Mouse (Mus musculus) heart, embryonic 10.5 days (tissue): Measurements from ENCODE around the gene Ube2l6. TPM values are rescaled to one million over a fixed set of nuclear protein-coding genes. Genes with fewer than 3 reads are reported as not detected.

ENCODE experiments used
- DNase-seq: peaks from one replicate; pipeline ENCODE4 v3.0.0-alpha.2; 2017; ENCODE audit warnings: low spot score
- H3K27ac ChIP-seq: fragments of 300-500 bp; sonication (generic); 2 replicates; pipeline ENCODE4 v1.5.1; 2016; ENCODE audit warnings: mild to moderate bottlenecking
- H3K27me3 ChIP-seq: fragments of 300-500 bp; sonication (generic); 2 replicates; pipeline ENCODE4 v1.6.1; 2016; ENCODE audit warnings: mild to moderate bottlenecking; ENCODE audit not compliant: poor library complexity, insufficient read depth, severe bottlenecking
- H3K36me3 ChIP-seq: fragments of 300-500 bp; sonication (generic); 2 replicates; pipeline ENCODE4 v1.6.1; 2016; ENCODE audit warnings: mild to moderate bottlenecking, moderate library complexity
- H3K4me1 ChIP-seq: fragments of 300-500 bp; sonication (generic); 2 replicates; pipeline ENCODE4 v1.6.1; 2016; ENCODE audit warnings: mild to moderate bottlenecking
- H3K4me3 ChIP-seq: fragments of 300-500 bp; sonication (generic); 2 replicates; pipeline ENCODE4 v1.5.1; 2016; ENCODE audit warnings: mild to moderate bottlenecking, moderate library complexity
- H3K9me3 ChIP-seq: fragments of 300-500 bp; sonication (generic); 2 replicates; pipeline ENCODE4 v1.6.1; 2016; ENCODE audit warnings: mild to moderate bottlenecking, moderate library complexity
- WGBS: fragments of 180-500 bp; shearing (Covaris S2); methylation state at CpG from one replicate; pipeline ENCODE4 v1.1.7; 2016; 5-methylcytosine and 5-hydroxymethylcytosine counted together
- polyA plus RNA-seq: library from polyadenylated mRNA; unstranded; fragments of >200 nt; fragmentation: Nextera tagmentation; extraction: Ambion mirVana; gene quantifications from 2 replicates; pipeline ENCODE4 v1.2.1, GENCODE M21; 2016

The Ube2l6 gene
- polyA plus RNA-seq, 1 experiment from 2014 or later = 51.3 TPM

- Histone ChIP-seq H3K27me3 (0 out of 2 replicates have a peak, but pooled peaks cover 4% of the 10 kb centered on the region), H3K4me1 (peaks cover 15% of the 10 kb centered on the region), H3K4me3 (peak overlapping the region; percentile 57), H3K9me3 (no peaks in the 10 kb centered on the region), H3K36me3 (no peaks in the 10 kb centered on the region), H3K27ac (peak overlapping the region; percentile 88)
- WGBS = 2% methylated on average over 14 of the region's 15 CpGs
- peak; percentile 87 for DNase-seq
Observed at GRCm38 (mm10) chr2:84774751-84775150, 23.9 kb upstream of the Ube2l6 start.

DNA sequence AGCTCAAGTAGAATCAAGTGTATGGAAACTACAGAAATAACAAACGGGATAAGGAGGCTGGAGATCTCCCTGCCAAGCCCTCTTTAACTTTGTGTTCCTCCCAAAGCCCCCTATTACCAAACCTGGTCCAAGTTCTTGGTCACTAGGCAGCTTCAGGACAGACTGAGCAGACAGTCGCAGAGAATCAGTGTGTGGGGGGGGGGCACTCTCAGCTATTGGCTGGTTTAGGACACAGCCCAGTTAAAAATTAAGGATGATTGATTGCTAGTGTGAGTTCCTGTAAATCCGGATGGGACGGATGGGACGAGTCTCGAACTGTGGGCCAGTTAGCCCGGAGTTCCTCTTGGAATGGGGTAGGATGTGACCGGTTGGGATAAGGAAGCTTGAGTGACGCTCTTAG lies 23.4 kb upstream of the Ube2l6 start, which contains the start of gene Serping1:
Gene Serping1 (minus strand): TSS at position 204 of the 400 bp plus-strand sequence.
- WGBS = 59% methylated on average over 9 of the region's 9 CpGs
- DNase-seq = no peak

DNA sequence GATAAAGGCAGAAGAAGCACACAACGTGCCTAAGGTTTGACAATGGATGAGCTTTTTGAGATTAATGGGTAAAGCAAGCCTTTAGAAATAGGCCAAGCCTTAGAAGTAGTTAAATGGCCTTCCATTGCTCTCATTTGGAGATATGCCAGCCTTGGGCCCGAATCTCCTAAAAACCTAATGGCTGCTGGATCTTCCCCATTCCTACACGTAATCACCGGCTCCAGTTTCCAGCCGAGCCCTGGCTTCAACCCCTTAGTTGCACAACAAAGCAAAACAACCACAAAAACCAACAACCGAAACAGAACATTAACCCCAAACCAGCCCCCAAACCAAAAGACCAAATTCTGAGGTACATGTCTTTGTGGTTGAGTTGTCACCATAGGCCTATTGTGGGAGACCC lies 23.0 kb upstream of the Ube2l6 start:
- WGBS = 85% methylated on average over 6 of the region's 6 CpGs
- Histone ChIP-seq H3K36me3 (no peaks in the 10 kb centered on the region), H3K27ac (peak overlapping the region; percentile 88; the same call in 1 of the 2 replicates), H3K27me3 (0 out of 2 replicates have a peak, but pooled peaks cover 4% of the 10 kb centered on the region), H3K9me3 (no peaks in the 10 kb centered on the region), H3K4me3 (no peak overlapping the region), H3K4me1 (peaks cover 15% of the 10 kb centered on the region)
- no peak for DNase-seq

More for the DNA sequence above, 23.4 kb upstream of the Ube2l6 start, which contains the start of gene Serping1:
- Histone ChIP-seq H3K4me1 (peaks cover 15% of the 10 kb centered on the region), H3K9me3 (no peaks in the 10 kb centered on the region), H3K27ac (peak within 1 kb of the TSS; percentile 88), H3K27me3 (0 out of 2 replicates have a peak, but pooled peaks cover 4% of the 10 kb centered on the region), H3K36me3 (no peaks in the 10 kb centered on the region), H3K4me3 (peak within 1 kb of the TSS; percentile 57)

DNA sequence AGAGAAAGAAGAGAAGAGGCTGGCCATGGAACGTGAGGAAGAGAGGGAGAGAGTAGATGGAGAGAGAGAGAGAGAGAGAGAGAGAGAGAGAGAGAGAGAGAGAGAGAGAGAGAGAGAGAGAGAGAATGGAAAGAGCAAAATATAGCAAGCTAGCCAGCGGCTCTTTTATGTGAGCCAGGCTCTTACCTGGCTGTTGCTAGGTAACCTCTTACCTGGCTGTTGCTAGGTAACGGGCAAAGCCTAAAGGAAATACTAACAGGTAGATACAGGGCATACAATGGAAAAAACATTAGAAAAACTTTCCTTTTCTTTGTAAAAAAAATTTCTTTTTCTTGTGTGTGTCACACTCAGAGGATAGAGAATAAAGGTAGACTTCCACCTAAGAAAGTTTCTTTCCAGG lies 20.9 kb upstream of the Ube2l6 start:
- Histone ChIP-seq H3K4me3 (no peak overlapping the region), H3K27ac (no peak overlapping the region), H3K36me3 (no peaks in the 10 kb centered on the region), H3K9me3 (no peaks in the 10 kb centered on the region), H3K4me1 (peaks cover 15% of the 10 kb centered on the region), H3K27me3 (no peaks in the 10 kb centered on the region)
- 62% methylated on average over 3 of the region's 3 CpGs for WGBS
- no peak for DNase-seq

DNA sequence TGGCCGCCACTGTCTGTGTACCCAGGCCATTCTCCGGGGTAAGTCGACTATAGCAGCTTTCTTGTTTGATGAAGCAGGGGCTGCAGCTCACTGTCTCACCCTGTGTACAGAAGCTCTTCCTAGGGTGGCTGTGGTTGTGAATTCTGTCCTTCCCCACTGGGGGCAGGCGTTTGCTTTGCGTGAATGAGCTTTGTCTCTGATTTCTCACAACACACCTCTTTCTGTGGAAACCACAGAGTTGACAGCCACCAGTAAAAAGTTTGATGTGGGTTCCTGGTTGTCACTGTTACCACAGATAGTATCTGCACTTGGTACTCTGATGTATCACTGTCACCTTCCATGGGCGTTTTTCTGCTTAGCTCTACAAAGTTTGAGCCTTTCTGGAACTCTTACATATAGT lies 19.4 kb upstream of the Ube2l6 start:
- Histone ChIP-seq H3K27me3 (no peaks in the 10 kb centered on the region), H3K4me1 (peaks cover 16% of the 10 kb centered on the region), H3K36me3 (no peaks in the 10 kb centered on the region), H3K4me3 (no peak overlapping the region), H3K9me3 (no peaks in the 10 kb centered on the region), H3K27ac (no peak overlapping the region)
- WGBS = 49% methylated on average over 6 of the region's 6 CpGs
- DNase-seq = no peak

GRCm38 (mm10) chr2:84783315-84783714 lies 15.3 kb upstream of the Ube2l6 start:
- H3K9me3 ChIP-seq = no peaks in the 10 kb centered on the region
- peaks cover 26% of the 10 kb centered on the region; the same call in 1 of the 2 replicates for H3K4me1 ChIP-seq
- H3K36me3 ChIP-seq = no peaks in the 10 kb centered on the region
- H3K27ac ChIP-seq = no peak overlapping the region
- 60% methylated on average over 1 of the region's 1 CpGs for WGBS
- no peak for DNase-seq
- H3K4me3 ChIP-seq = no peak overlapping the region
- H3K27me3 ChIP-seq = no peaks in the 10 kb centered on the region

- no peaks in the 10 kb centered on the region for H3K27me3 ChIP-seq
- no peaks in the 10 kb centered on the region for H3K36me3 ChIP-seq
- H3K4me1 ChIP-seq = peaks cover 29% of the 10 kb centered on the region
- 50% methylated on average over 3 of the region's 3 CpGs for WGBS
- no peaks in the 10 kb centered on the region for H3K9me3 ChIP-seq
- no peak for DNase-seq
- peak overlapping the region; percentile 52; the same call in 1 of the 2 replicates for H3K27ac ChIP-seq
- H3K4me3 ChIP-seq = no peak overlapping the region
Observed at GRCm38 (mm10) chr2:84783840-84784566, 14.6 kb upstream of the Ube2l6 start.

GRCm38 (mm10) chr2:84788316-84788715 lies 10.3 kb upstream of the Ube2l6 start:
- no peak overlapping the region for H3K27ac ChIP-seq
- H3K4me1 ChIP-seq = peaks cover 39% of the 10 kb centered on the region
- no peak overlapping the region for H3K4me3 ChIP-seq
- 66% methylated on average over 3 of the region's 3 CpGs for WGBS
- H3K9me3 ChIP-seq = no peaks in the 10 kb centered on the region
- H3K36me3 ChIP-seq = no peaks in the 10 kb centered on the region
- no peak for DNase-seq
- no peaks in the 10 kb centered on the region for H3K27me3 ChIP-seq

GRCm38 (mm10) chr2:84790418-84790817 lies 8.2 kb upstream of the Ube2l6 start:
- Histone ChIP-seq H3K4me1 (peaks cover 21% of the 10 kb centered on the region), H3K27ac (peak overlapping the region; percentile 64), H3K27me3 (no peaks in the 10 kb centered on the region), H3K36me3 (0 out of 2 replicates have a peak, but pooled peaks cover 3% of the 10 kb centered on the region), H3K9me3 (peaks cover 11% of the 10 kb centered on the region), H3K4me3 (no peak overlapping the region)
- DNase-seq = no peak
- WGBS = 49% methylated on average over 9 of the region's 9 CpGs

DNA sequence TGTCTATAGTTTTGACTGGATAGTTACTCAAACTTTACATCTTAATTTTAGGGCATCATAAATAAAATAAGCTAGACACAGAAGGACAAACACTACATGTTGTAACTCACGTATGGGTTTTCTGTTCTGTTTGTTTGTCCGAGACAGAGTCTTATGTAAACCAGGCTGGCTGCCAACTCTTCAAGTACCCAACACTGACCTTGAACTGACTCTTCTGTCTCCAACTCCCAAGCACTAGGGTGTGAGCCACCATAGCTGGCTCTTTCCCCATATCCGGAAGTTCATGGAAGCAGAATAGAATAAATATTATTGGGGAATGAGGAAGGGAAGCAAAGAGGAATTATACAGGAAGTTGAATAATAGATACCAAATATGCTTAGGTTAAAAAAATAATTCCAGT lies 6.1 kb upstream of the Ube2l6 start:
- H3K36me3 ChIP-seq = 0 out of 2 replicates have a peak, but pooled peaks cover 3% of the 10 kb centered on the region
- no peak overlapping the region for H3K4me3 ChIP-seq
- peaks cover 17% of the 10 kb centered on the region for H3K4me1 ChIP-seq
- peaks cover 14% of the 10 kb centered on the region for H3K9me3 ChIP-seq
- no peak for DNase-seq
- 82% methylated on average over 3 of the region's 3 CpGs for WGBS
- H3K27ac ChIP-seq = no peak overlapping the region; the same call in 1 of the 2 replicates
- H3K27me3 ChIP-seq = no peaks in the 10 kb centered on the region

GRCm38 (mm10) chr2:84793154-84793553 lies 5.5 kb upstream of the Ube2l6 start:
- Histone ChIP-seq H3K9me3 (peaks cover 14% of the 10 kb centered on the region), H3K27me3 (no peaks in the 10 kb centered on the region), H3K4me1 (peaks cover 16% of the 10 kb centered on the region), H3K36me3 (0 out of 2 replicates have a peak, but pooled peaks cover 3% of the 10 kb centered on the region), H3K4me3 (no peak overlapping the region), H3K27ac (no peak overlapping the region)
- no peak for DNase-seq
- WGBS = 78% methylated on average over 3 of the region's 3 CpGs

DNA sequence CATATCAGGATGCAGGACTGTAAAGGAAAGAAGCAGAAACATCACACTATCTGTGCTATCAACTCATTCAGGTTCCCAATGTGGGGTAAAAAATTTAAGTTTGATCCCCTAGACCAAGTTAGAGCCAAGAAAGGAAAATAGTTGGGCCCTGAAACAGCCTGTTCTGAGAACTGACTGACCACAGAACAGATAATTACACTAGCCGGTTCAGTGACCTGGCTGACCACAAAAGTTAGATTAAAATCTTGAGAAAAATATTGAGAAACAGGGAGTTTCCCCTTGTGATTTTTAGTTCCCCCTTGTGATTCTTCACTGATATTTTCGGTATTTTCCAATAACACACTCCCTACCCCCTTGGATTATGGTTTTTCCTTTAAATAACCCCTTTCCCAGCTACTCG lies 4.8 kb upstream of the Ube2l6 start:
- Histone ChIP-seq H3K27ac (no peak overlapping the region), H3K4me3 (no peak overlapping the region), H3K27me3 (no peaks in the 10 kb centered on the region), H3K36me3 (0 out of 2 replicates have a peak, but pooled peaks cover 3% of the 10 kb centered on the region), H3K9me3 (peaks cover 14% of the 10 kb centered on the region), H3K4me1 (peaks cover 20% of the 10 kb centered on the region)
- no peak for DNase-seq
- 79% methylated on average over 3 of the region's 3 CpGs for WGBS

GRCm38 (mm10) chr2:84797833-84798492 lies 665 bp upstream of the Ube2l6 start:
- WGBS = 12% methylated on average over 13 of the region's 13 CpGs
- peak overlapping the region; percentile 85 for H3K27ac ChIP-seq

More at GRCm38 (mm10) chr2:84797833-84798492, 665 bp upstream of the Ube2l6 start:
- Histone ChIP-seq H3K4me1 (peaks cover 16% of the 10 kb centered on the region), H3K27me3 (no peaks in the 10 kb centered on the region; the same call in 1 of the 2 replicates), H3K4me3 (peak overlapping the region; percentile 72), H3K36me3 (0 out of 2 replicates have a peak, but pooled peaks cover 3% of the 10 kb centered on the region), H3K9me3 (peaks cover 14% of the 10 kb centered on the region)
- peak; percentile 89 for DNase-seq
